ENCODE assay signal across 10 mouse cellular contexts in the genomic region with DNA sequence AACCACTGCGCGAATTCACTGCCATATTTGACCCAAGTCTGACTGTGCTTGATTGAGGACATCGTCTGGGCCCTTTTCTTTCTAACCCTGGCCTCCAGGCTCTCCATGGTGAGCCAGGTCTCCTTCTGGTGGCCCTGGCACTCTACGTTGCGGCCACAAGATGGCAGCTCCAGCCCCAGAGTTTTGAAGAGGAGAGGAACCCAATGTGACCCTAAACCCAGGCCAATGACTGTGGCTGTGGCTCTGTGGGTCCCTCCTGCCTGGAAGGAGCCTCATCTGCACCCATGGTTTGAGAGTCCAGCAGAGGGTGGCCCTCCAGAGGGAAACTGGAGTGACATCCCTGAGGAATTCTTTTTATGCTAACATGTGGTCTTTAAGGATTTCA.
DNase-seq lines count a peak whose midpoint lies in the region; ATAC-seq lines count a peak whose summit lies in the region.
"Had no signal": no experiment of that assay in that cellular context is flagged by ENCODE, and none has a peak within 500 bp of the region (broad histone marks: within the 10 kb centered on the region; RNA-seq: fewer than 3 reads in every experiment).

No protein-coding gene starts in this region.

- H3K4me2 ChIP-seq in forebrain, embryonic 14.5 days (ENCODE audit: low read length) = no peak overlapping the region
- no peak overlapping the region for H3K4me2 ChIP-seq in forebrain, embryonic 13.5 days
- no peak overlapping the region for H3K4me2 ChIP-seq in hindbrain, embryonic 13.5 days
- H3K4me2 ChIP-seq: heart, embryonic 13.5 days; neural tube, embryonic 12.5 days had no signal

- H3K27me3 ChIP-seq in forebrain, embryonic 14.5 days (replicated peaks; ENCODE audit: control insufficient read depth, insufficient read depth, low read length) = no peaks in the 10 kb centered on the region
- H3K27me3 ChIP-seq in forebrain, embryonic 13.5 days = no peaks in the 10 kb centered on the region
- no peaks in the 10 kb centered on the region for H3K27me3 ChIP-seq in hindbrain, embryonic 13.5 days
- H3K27me3 ChIP-seq: neural tube, embryonic 12.5 days had no signal

- H3K27ac ChIP-seq in forebrain, embryonic 14.5 days (ENCODE audit: low read depth, low read length) = no peak overlapping the region
- no peak overlapping the region for H3K27ac ChIP-seq in forebrain, embryonic 13.5 days
- no peak overlapping the region for H3K27ac ChIP-seq in hindbrain, embryonic 13.5 days
- H3K27ac ChIP-seq: heart, embryonic 13.5 days; neural tube, embryonic 12.5 days had no signal

- DNase-seq in forebrain, embryonic 14.5 days (ENCODE audit: low spot score) = peak; percentile 49
- peak; percentile 37 for DNase-seq in ovary, postnatal 36 days (ENCODE audit: low spot score)
- DNase-seq in ovary, adult 18-20 months (ENCODE audit: low spot score) = no peak
- DNase-seq in cerebellum, adult 9-10 months = peak; percentile 50
- peak; percentile 72 for DNase-seq in thymus, postnatal 4 days

- no peaks in the 10 kb centered on the region for H3K36me3 ChIP-seq in forebrain, embryonic 14.5 days (ENCODE audit: control insufficient read depth, insufficient read depth, low read length)
- H3K36me3 ChIP-seq in forebrain, embryonic 13.5 days (ENCODE audit: poor library complexity, severe bottlenecking) = no peaks in the 10 kb centered on the region
- H3K36me3 ChIP-seq in hindbrain, embryonic 13.5 days = no peaks in the 10 kb centered on the region
- H3K36me3 ChIP-seq: heart, embryonic 13.5 days; neural tube, embryonic 12.5 days had no signal

- H3K4me3 ChIP-seq in forebrain, embryonic 14.5 days (ENCODE audit: low read depth, low read length) = no peak overlapping the region
- no peak overlapping the region for H3K4me3 ChIP-seq in forebrain, embryonic 13.5 days
- no peak overlapping the region for H3K4me3 ChIP-seq in hindbrain, embryonic 13.5 days
- H3K4me3 ChIP-seq: heart, embryonic 13.5 days; neural tube, embryonic 12.5 days had no signal

- 0 out of 2 replicates have a peak, but pooled peaks cover 3% of the 10 kb centered on the region for H3K9me3 ChIP-seq in forebrain, embryonic 14.5 days (replicated peaks; ENCODE audit: control insufficient read depth, low read length)
- H3K9me3 ChIP-seq in forebrain, embryonic 13.5 days (replicated peaks) = peaks cover 4% of the 10 kb centered on the region
- H3K9me3 ChIP-seq in hindbrain, embryonic 13.5 days = no peaks in the 10 kb centered on the region

- no peak for ATAC-seq in forebrain, embryonic 14.5 days
- no peak for ATAC-seq in forebrain, embryonic 13.5 days
- ATAC-seq in hindbrain, embryonic 13.5 days (ENCODE audit: low FRiP score) = 0 out of 2 replicates have a peak, but pooled peaks have one; percentile 40
- peak; percentile 73 for ATAC-seq in megakaryocyte progenitor cell, adult 5-6 weeks (replicated peaks; ENCODE audit: poor library complexity)

- H3K4me1 ChIP-seq in forebrain, embryonic 14.5 days (ENCODE audit: control insufficient read depth, insufficient read depth, low read length) = peaks cover 9% of the 10 kb centered on the region
- peaks cover 19% of the 10 kb centered on the region for H3K4me1 ChIP-seq in forebrain, embryonic 13.5 days
- H3K4me1 ChIP-seq in hindbrain, embryonic 13.5 days (replicated peaks) = peaks cover 28% of the 10 kb centered on the region
- H3K4me1 ChIP-seq: heart, embryonic 13.5 days had no signal

- 43% methylated on average over 5 of the region's 5 CpGs for WGBS in forebrain, embryonic 14.5 days
- WGBS in forebrain, embryonic 13.5 days = 49% methylated on average over 5 of the region's 5 CpGs
- 39% methylated on average over 5 of the region's 5 CpGs for WGBS in hindbrain, embryonic 13.5 days

- H3K9ac ChIP-seq in forebrain, embryonic 14.5 days (ENCODE audit: low read length) = no peak overlapping the region
- H3K9ac ChIP-seq in forebrain, embryonic 13.5 days = no peak overlapping the region
- no peak overlapping the region for H3K9ac ChIP-seq in hindbrain, embryonic 13.5 days
- H3K9ac ChIP-seq: heart, embryonic 13.5 days; neural tube, embryonic 12.5 days had no signal

Comparison
In these comparisons a context has a peak if more than half of its experiments do, and no peak if none do; other contexts are left out.
1. ATAC-seq: peak in hindbrain, embryonic 13.5 days (single experiment) and megakaryocyte progenitor cell, adult 5-6 weeks (single experiment); none in forebrain, embryonic 14.5 days (single experiment) and forebrain, embryonic 13.5 days (single experiment).